Mouse (Mus musculus) hindbrain, embryonic 11.5 days (tissue): ENCODE measurements at regions not wholly inside any gene's neighbourhood (a gene's known extent, or its start where the extent isn't known, plus 50 kb on each side); places are given as distances from the start of the nearest gene placed in this dataset.
A peak's percentile ranks its signal among the peaks of the same experiment; 100 is the strongest.

Experiments used
- ATAC-seq: fragments of 200-750 bp; cut with Nextera tagmentation; 2 replicates; pipeline ENCODE4 v1.8.0; 2017; ENCODE audit warnings: mild to moderate bottlenecking, moderate TSS enrichment, moderate library complexity; ENCODE audit not compliant: low FRiP score
- DNase-seq: peaks from one replicate; pipeline ENCODE4 v3.0.0-alpha.2; 2015; ENCODE audit warnings: low spot score
- H3K27ac ChIP-seq: fragments of 300-500 bp; sonication (generic); 2 replicates; pipeline ENCODE4 v1.5.1; 2014; ENCODE audit warnings: mild to moderate bottlenecking, low read depth, low read length
- H3K27me3 ChIP-seq: fragments of 300-500 bp; sonication (generic); 2 replicates; pipeline ENCODE4 v1.6.1; 2014; ENCODE audit warnings: mild to moderate bottlenecking, low read length, moderate library complexity, mixed read lengths; ENCODE audit not compliant: control insufficient read depth, insufficient read depth
- H3K36me3 ChIP-seq: fragments of 300-500 bp; sonication (generic); 2 replicates; pipeline ENCODE4 v1.6.1; 2014; ENCODE audit warnings: mild to moderate bottlenecking, low read length, moderate library complexity, mixed read lengths; ENCODE audit not compliant: control insufficient read depth, insufficient read depth
- H3K4me1 ChIP-seq: fragments of 300-500 bp; sonication (generic); replicated peaks from 2 replicates; pipeline ENCODE4 v1.6.1; 2014; ENCODE audit warnings: low read length, mixed read lengths; ENCODE audit not compliant: control insufficient read depth, insufficient read depth
- H3K4me2 ChIP-seq: fragments of 300-500 bp; sonication (generic); replicated peaks from 2 replicates; pipeline ENCODE4 v1.6.1; 2014; ENCODE audit warnings: mild to moderate bottlenecking, low read depth, low read length
- H3K4me3 ChIP-seq: fragments of 300-500 bp; sonication (generic); 2 replicates; pipeline ENCODE4 v1.5.1; 2014; ENCODE audit warnings: low read depth, low read length
- H3K9ac ChIP-seq: fragments of 300-500 bp; sonication (generic); 2 replicates; pipeline ENCODE4 v1.6.1; 2014; ENCODE audit warnings: low read depth, low read length
- H3K9me3 ChIP-seq: fragments of 300-500 bp; sonication (generic); 2 replicates; pipeline ENCODE4 v1.6.1; 2016; ENCODE audit warnings: low read length; ENCODE audit not compliant: control insufficient read depth
- WGBS: fragments of 180-500 bp; shearing (Covaris S2); extraction: QIAGEN DNeasy Blood & Tissue Kit; methylation state at CpG from one replicate; pipeline ENCODE4 v1.1.7; 2014; 5-methylcytosine and 5-hydroxymethylcytosine counted together

- DNase-seq (no peak), ATAC-seq (no peak)
- Histone ChIP-seq H3K27me3 (no peaks in the 10 kb centered on the region), H3K9me3 (no peaks in the 10 kb centered on the region), H3K4me3 (no peak overlapping the region), H3K27ac (no peak overlapping the region), H3K36me3 (no peaks in the 10 kb centered on the region), H3K9ac (no peak overlapping the region), H3K4me1 (peaks cover 3% of the 10 kb centered on the region), H3K4me2 (no peak overlapping the region)
- 90% methylated on average over 6 of the region's 6 CpGs for WGBS
Measured at GRCm38 (mm10) chr9:41914611-41915010, 209.5 kb downstream of the Sorl1 start.

GRCm38 (mm10) chr9:41913911-41914310 is 210.2 kb downstream of the Sorl1 start:
- no peak for DNase-seq
- H3K4me3 ChIP-seq: no peak overlapping the region
- H3K4me1 ChIP-seq: peaks cover 3% of the 10 kb centered on the region
- 70% methylated on average over 3 of the region's 3 CpGs for WGBS
- H3K4me2 ChIP-seq: no peak overlapping the region
- H3K9me3 ChIP-seq: no peaks in the 10 kb centered on the region
- H3K9ac ChIP-seq: no peak overlapping the region
- no peaks in the 10 kb centered on the region for H3K36me3 ChIP-seq
- no peak overlapping the region for H3K27ac ChIP-seq
- ATAC-seq: no peak
- no peaks in the 10 kb centered on the region for H3K27me3 ChIP-seq

GRCm38 (mm10) chr9:41912482-41912881 is 211.6 kb downstream of the Sorl1 start:
- Histone ChIP-seq H3K4me3 (no peak overlapping the region), H3K4me2 (no peak overlapping the region), H3K4me1 (no peaks in the 10 kb centered on the region), H3K27ac (no peak overlapping the region), H3K27me3 (no peaks in the 10 kb centered on the region), H3K9me3 (no peaks in the 10 kb centered on the region), H3K36me3 (no peaks in the 10 kb centered on the region), H3K9ac (no peak overlapping the region)
- DNase-seq (no peak), ATAC-seq (no peak)
- 80% methylated on average over 5 of the region's 5 CpGs for WGBS

GRCm38 (mm10) chr9:41900606-41900974 is 223.5 kb downstream of the Sorl1 start:
- Histone ChIP-seq H3K36me3 (no peaks in the 10 kb centered on the region), H3K4me1 (no peaks in the 10 kb centered on the region), H3K4me3 (no peak overlapping the region), H3K9me3 (no peaks in the 10 kb centered on the region), H3K27ac (no peak overlapping the region), H3K27me3 (no peaks in the 10 kb centered on the region), H3K4me2 (no peak overlapping the region), H3K9ac (no peak overlapping the region)
- ATAC-seq: no peak
- DNase-seq: no peak
- 87% methylated on average over 8 of the region's 8 CpGs for WGBS

GRCm38 (mm10) chr9:41899766-41900605 is 224.1 kb downstream of the Sorl1 start:
- Histone ChIP-seq H3K9ac (no peak overlapping the region), H3K27ac (no peak overlapping the region), H3K4me1 (no peaks in the 10 kb centered on the region), H3K27me3 (no peaks in the 10 kb centered on the region), H3K4me3 (no peak overlapping the region), H3K9me3 (no peaks in the 10 kb centered on the region), H3K36me3 (no peaks in the 10 kb centered on the region), H3K4me2 (no peak overlapping the region)
- 55% methylated on average over 11 of the region's 11 CpGs for WGBS
- no peak for DNase-seq
- no peak for ATAC-seq

- no peak overlapping the region for H3K9ac ChIP-seq
- H3K36me3 ChIP-seq: no peaks in the 10 kb centered on the region
- no peak overlapping the region for H3K4me2 ChIP-seq
- peaks cover 5% of the 10 kb centered on the region; the same call in 1 of the 2 replicates for H3K4me1 ChIP-seq
- H3K27ac ChIP-seq: no peak overlapping the region
- no peak for DNase-seq
- H3K27me3 ChIP-seq: no peaks in the 10 kb centered on the region
- no peak for ATAC-seq
- WGBS: 83% methylated on average over 5 of the region's 5 CpGs
- no peaks in the 10 kb centered on the region for H3K9me3 ChIP-seq
- no peak overlapping the region for H3K4me3 ChIP-seq
Measured at GRCm38 (mm10) chr9:41895106-41895505, 229.0 kb downstream of the Sorl1 start.

- H3K36me3 ChIP-seq: no peaks in the 10 kb centered on the region
- ATAC-seq (no peak), DNase-seq (no peak)
- 65% methylated on average over 3 of the region's 3 CpGs for whole genome bisulfite sequencing
- H3K27ac ChIP-seq: no peak overlapping the region
- no peak overlapping the region for H3K9ac ChIP-seq
- H3K27me3 ChIP-seq: no peaks in the 10 kb centered on the region
- no peaks in the 10 kb centered on the region for H3K9me3 ChIP-seq
- no peak overlapping the region for H3K4me3 ChIP-seq
- no peak overlapping the region for H3K4me2 ChIP-seq
- H3K4me1 ChIP-seq: peaks cover 9% of the 10 kb centered on the region; the same call in 1 of the 2 replicates
Measured at GRCm38 (mm10) chr9:41892841-41893240, 231.3 kb downstream of the Sorl1 start.

- H3K4me3 ChIP-seq: no peak overlapping the region
- peak; percentile 47 for DNase-seq
- 38% methylated on average over 7 of the region's 7 CpGs for WGBS
Measured at GRCm38 (mm10) chr9:41891206-41891605, 232.9 kb downstream of the Sorl1 start.

More at GRCm38 (mm10) chr9:41891206-41891605, 232.9 kb downstream of the Sorl1 start:
- peaks cover 9% of the 10 kb centered on the region; the same call in 1 of the 2 replicates for H3K4me1 ChIP-seq
- no peaks in the 10 kb centered on the region for H3K36me3 ChIP-seq
- ATAC-seq: peak; percentile 1; the same call in 1 of the 2 replicates
- H3K27me3 ChIP-seq: no peaks in the 10 kb centered on the region
- H3K4me2 ChIP-seq: peak overlapping the region; percentile 44; the same call in 1 of the 2 replicates
- peak overlapping the region; percentile 60 for H3K9ac ChIP-seq
- H3K9me3 ChIP-seq: no peaks in the 10 kb centered on the region
- H3K27ac ChIP-seq: peak overlapping the region; percentile 95
